Mouse (Mus musculus) heart, embryonic 12.5 days (tissue): ENCODE data around the gene Arid4a. TPM values are rescaled to one million over a fixed set of nuclear protein-coding genes. Genes with fewer than 3 reads are reported as not detected.
A peak's percentile ranks its signal among the peaks of the same experiment; 100 is the strongest.

Experiments
- ATAC-seq: fragments of 200-750 bp; cut with Nextera tagmentation; 2 replicates; pipeline ENCODE4 v1.8.0; 2017; ENCODE audit warnings: moderate TSS enrichment, moderate library complexity; ENCODE audit not compliant: insufficient number of reproducible peaks, low FRiP score
- H3K27ac ChIP-seq: fragments of 300-500 bp; sonication (generic); 2 replicates; pipeline ENCODE4 v1.5.1; 2016; ENCODE audit warnings: mild to moderate bottlenecking, moderate library complexity; ENCODE audit not compliant: poor library complexity, severe bottlenecking
- H3K27me3 ChIP-seq: fragments of 300-500 bp; sonication (generic); replicated peaks from 2 replicates; pipeline ENCODE4 v1.6.1; 2016; ENCODE audit warnings: mild to moderate bottlenecking, moderate library complexity
- H3K36me3 ChIP-seq: fragments of 300-500 bp; sonication (generic); 2 replicates; pipeline ENCODE4 v1.6.1; 2016; ENCODE audit warnings: mild to moderate bottlenecking, moderate library complexity
- H3K4me1 ChIP-seq: fragments of 300-500 bp; sonication (generic); replicated peaks from 2 replicates; pipeline ENCODE4 v1.6.1; 2016; ENCODE audit warnings: mild to moderate bottlenecking
- H3K4me2 ChIP-seq: fragments of 300-500 bp; sonication (generic); 2 replicates; pipeline ENCODE4 v1.6.1; 2016; ENCODE audit warnings: mild to moderate bottlenecking, moderate library complexity
- H3K4me3 ChIP-seq: fragments of 300-500 bp; sonication (generic); 2 replicates; pipeline ENCODE4 v1.5.1; 2016; ENCODE audit warnings: mild to moderate bottlenecking
- H3K9ac ChIP-seq: fragments of 300-500 bp; sonication (generic); 2 replicates; pipeline ENCODE4 v1.6.1; 2016; ENCODE audit warnings: mild to moderate bottlenecking, moderate library complexity
- H3K9me3 ChIP-seq: fragments of 300-500 bp; sonication (generic); replicated peaks from 2 replicates; pipeline ENCODE4 v1.6.1; 2016; ENCODE audit warnings: mild to moderate bottlenecking, moderate library complexity
- WGBS: fragments of 180-500 bp; shearing (Covaris S2); methylation state at CpG from one replicate; pipeline ENCODE4 v1.1.7; 2016; 5-methylcytosine and 5-hydroxymethylcytosine counted together
- polyA plus RNA-seq: library from polyadenylated mRNA; unstranded; fragments of >200 nt; fragmentation: Nextera tagmentation; extraction: Ambion mirVana; gene quantifications from 2 replicates; pipeline ENCODE4 v1.2.1, GENCODE M21; 2016

Arid4a gene
- polyA plus RNA-seq: 24.0 and 25.3 TPM in 2 replicates

- no peaks in the 10 kb centered on the region for H3K27me3 ChIP-seq
- H3K4me1 ChIP-seq: peaks cover 24% of the 10 kb centered on the region
- no peaks in the 10 kb centered on the region for H3K9me3 ChIP-seq
- peak; percentile 98 for ATAC-seq
- H3K9ac ChIP-seq: peak within 1 kb of the TSS; percentile 93
- H3K4me3 ChIP-seq: peak within 1 kb of the TSS; percentile 92
- H3K27ac ChIP-seq: peak within 1 kb of the TSS; percentile 97
- H3K36me3 ChIP-seq: peaks cover 26% of the 10 kb centered on the region
- under 1% methylated on average over 61 of the region's 61 CpGs for WGBS
- peak within 1 kb of the TSS; percentile 86 for H3K4me2 ChIP-seq
Measured at GRCm38 (mm10) chr12:71015363-71016210, at the start of gene Arid4a. Arid4a (plus strand) TSS chr12:71015990.

GRCm38 (mm10) chr12:70967581-70967980, 48.2 kb upstream of the Arid4a start:
- ATAC-seq: no peak
- peak overlapping the region; percentile 67 for H3K4me2 ChIP-seq
- 39% methylated on average over 8 of the region's 8 CpGs for WGBS

GRCm38 (mm10) chr12:70968141-70968790, 47.5 kb upstream of the Arid4a start:
- Histone ChIP-seq H3K9me3 (no peaks in the 10 kb centered on the region), H3K4me2 (peak overlapping the region; percentile 67), H3K27ac (peak overlapping the region; percentile 95), H3K4me3 (peak overlapping the region; percentile 70), H3K27me3 (no peaks in the 10 kb centered on the region), H3K36me3 (peaks cover 15% of the 10 kb centered on the region), H3K4me1 (peaks cover 6% of the 10 kb centered on the region; the same call in 1 of the 2 replicates), H3K9ac (peak overlapping the region; percentile 79)
- ATAC-seq: peak; percentile 90
- under 1% methylated on average over 35 of the region's 35 CpGs for WGBS

More at GRCm38 (mm10) chr12:70967581-70967980, 48.2 kb upstream of the Arid4a start:
- Histone ChIP-seq H3K4me1 (peaks cover 6% of the 10 kb centered on the region; the same call in 1 of the 2 replicates), H3K9me3 (no peaks in the 10 kb centered on the region), H3K4me3 (peak overlapping the region; percentile 70), H3K36me3 (peaks cover 20% of the 10 kb centered on the region), H3K27ac (peak overlapping the region; percentile 95), H3K27me3 (no peaks in the 10 kb centered on the region), H3K9ac (peak overlapping the region; percentile 79)

GRCm38 (mm10) chr12:70968791-70969307, 46.9 kb upstream of the Arid4a start:
- H3K36me3 ChIP-seq: peaks cover 10% of the 10 kb centered on the region
- H3K9me3 ChIP-seq: no peaks in the 10 kb centered on the region
- ATAC-seq: peak; percentile 66
- no peaks in the 10 kb centered on the region for H3K27me3 ChIP-seq
- peak overlapping the region; percentile 67 for H3K4me2 ChIP-seq
- peak overlapping the region; percentile 79 for H3K9ac ChIP-seq
- peaks cover 6% of the 10 kb centered on the region; the same call in 1 of the 2 replicates for H3K4me1 ChIP-seq
- WGBS: 2% methylated on average over 15 of the region's 15 CpGs
- H3K27ac ChIP-seq: peak overlapping the region; percentile 95
- H3K4me3 ChIP-seq: peak overlapping the region; percentile 70

- peaks cover 3% of the 10 kb centered on the region; the same call in 1 of the 2 replicates for H3K36me3 ChIP-seq
- peaks cover 6% of the 10 kb centered on the region; the same call in 1 of the 2 replicates for H3K4me1 ChIP-seq
- ATAC-seq: no peak
- WGBS: 8% methylated on average over 17 of the region's 17 CpGs
- H3K4me2 ChIP-seq: peak overlapping the region; percentile 50
- no peaks in the 10 kb centered on the region for H3K9me3 ChIP-seq
- H3K9ac ChIP-seq: no peak overlapping the region
- no peak overlapping the region for H3K27ac ChIP-seq
- no peaks in the 10 kb centered on the region for H3K27me3 ChIP-seq
- peak overlapping the region; percentile 30 for H3K4me3 ChIP-seq
Measured at GRCm38 (mm10) chr12:70969485-70970184, 46.2 kb upstream of the Arid4a start.

- Histone ChIP-seq H3K9ac (no peak overlapping the region), H3K36me3 (peaks cover 11% of the 10 kb centered on the region; the same call in 1 of the 2 replicates), H3K4me2 (peak overlapping the region; percentile 90), H3K4me1 (peaks cover 8% of the 10 kb centered on the region), H3K4me3 (peak overlapping the region; percentile 96), H3K27ac (no peak overlapping the region), H3K9me3 (no peaks in the 10 kb centered on the region), H3K27me3 (no peaks in the 10 kb centered on the region)
- ATAC-seq: no peak
- 79% methylated on average over 4 of the region's 4 CpGs for WGBS
Measured at GRCm38 (mm10) chr12:70973831-70974230, 42.0 kb upstream of the Arid4a start.

GRCm38 (mm10) chr12:70974441-70975266, 41.1 kb upstream of the Arid4a start, which contains the start of gene Psma3:
Psma3 (plus strand) TSS chr12:70974621.
- peaks cover 19% of the 10 kb centered on the region for H3K36me3 ChIP-seq
- no peaks in the 10 kb centered on the region for H3K27me3 ChIP-seq
- no peaks in the 10 kb centered on the region for H3K9me3 ChIP-seq
- WGBS: under 1% methylated on average over 71 of the region's 71 CpGs
- H3K4me3 ChIP-seq: peak within 1 kb of the TSS; percentile 96
- H3K27ac ChIP-seq: peak within 1 kb of the TSS; percentile 99
- peaks cover 8% of the 10 kb centered on the region for H3K4me1 ChIP-seq
- peak within 1 kb of the TSS; percentile 90 for H3K4me2 ChIP-seq
- peak; percentile 99 for ATAC-seq
- H3K9ac ChIP-seq: peak within 1 kb of the TSS; percentile 99

- H3K4me1 ChIP-seq: peaks cover 8% of the 10 kb centered on the region
- peak overlapping the region; percentile 99 for H3K9ac ChIP-seq
- no peaks in the 10 kb centered on the region for H3K27me3 ChIP-seq
- H3K36me3 ChIP-seq: peaks cover 25% of the 10 kb centered on the region
- peak overlapping the region; percentile 90 for H3K4me2 ChIP-seq
- WGBS: 18% methylated on average over 10 of the region's 10 CpGs
- H3K9me3 ChIP-seq: no peaks in the 10 kb centered on the region
- peak overlapping the region; percentile 99 for H3K27ac ChIP-seq
- ATAC-seq: no peak
- H3K4me3 ChIP-seq: peak overlapping the region; percentile 96
Measured at GRCm38 (mm10) chr12:70975406-70975805, 40.4 kb upstream of the Arid4a start.

- H3K4me2 ChIP-seq: peak overlapping the region; percentile 90
- peak overlapping the region; percentile 96 for H3K4me3 ChIP-seq
- peaks cover 29% of the 10 kb centered on the region for H3K36me3 ChIP-seq
- 62% methylated on average over 3 of the region's 3 CpGs for WGBS
- H3K27ac ChIP-seq: no peak overlapping the region
- no peak for ATAC-seq
- H3K9ac ChIP-seq: peak overlapping the region; percentile 99
- H3K27me3 ChIP-seq: no peaks in the 10 kb centered on the region
- no peaks in the 10 kb centered on the region for H3K9me3 ChIP-seq
- peaks cover 8% of the 10 kb centered on the region for H3K4me1 ChIP-seq
Measured at GRCm38 (mm10) chr12:70975891-70976290, 39.9 kb upstream of the Arid4a start.

GRCm38 (mm10) chr12:70978345-70978744, 37.4 kb upstream of the Arid4a start:
- H3K4me2 ChIP-seq: no peak overlapping the region
- ATAC-seq: no peak
- no peaks in the 10 kb centered on the region for H3K9me3 ChIP-seq
- no peak overlapping the region for H3K9ac ChIP-seq
- H3K36me3 ChIP-seq: peaks cover 41% of the 10 kb centered on the region
- no peak overlapping the region for H3K27ac ChIP-seq
- WGBS: 88% methylated on average over 7 of the region's 7 CpGs
- no peak overlapping the region for H3K4me3 ChIP-seq
- H3K4me1 ChIP-seq: peaks cover 8% of the 10 kb centered on the region
- H3K27me3 ChIP-seq: no peaks in the 10 kb centered on the region
